Mouse (Mus musculus): ENCODE measurements around the gene Defb41.
"Not testable (repeated sequence)": the region's sequence is repeated elsewhere in the genome, so short reads cannot be mapped to it uniquely, and the experiment has no call there.

The Defb41 gene

DNA sequence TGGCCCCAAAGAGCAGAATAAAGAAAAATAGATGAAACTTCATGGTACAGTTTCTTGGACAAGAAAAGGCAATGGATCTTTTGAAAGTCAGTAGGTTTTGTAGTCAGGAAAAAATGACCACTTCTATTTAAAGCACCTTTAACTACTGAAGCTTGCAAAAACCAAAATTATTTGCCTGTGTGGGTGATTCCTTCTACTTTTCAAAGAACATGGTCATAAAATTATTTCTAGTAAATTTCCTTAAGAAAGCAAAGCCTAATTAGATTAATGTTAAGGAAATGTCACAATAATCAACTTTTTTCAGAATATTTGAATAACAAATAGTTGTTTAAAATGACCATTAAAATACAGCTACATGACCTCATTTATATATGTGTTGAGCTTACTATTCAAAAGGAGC, at the start of gene Defb41:
Gene Defb41, minus strand, starts transcription at position 101 of the 400 bp plus-strand sequence.
- DNase-seq: no peak

- no peak for DNase-seq
These were observed 43.5 kb upstream of the Defb41 start for GRCm38 (mm10) chr1:18308474-18308829.

DNA sequence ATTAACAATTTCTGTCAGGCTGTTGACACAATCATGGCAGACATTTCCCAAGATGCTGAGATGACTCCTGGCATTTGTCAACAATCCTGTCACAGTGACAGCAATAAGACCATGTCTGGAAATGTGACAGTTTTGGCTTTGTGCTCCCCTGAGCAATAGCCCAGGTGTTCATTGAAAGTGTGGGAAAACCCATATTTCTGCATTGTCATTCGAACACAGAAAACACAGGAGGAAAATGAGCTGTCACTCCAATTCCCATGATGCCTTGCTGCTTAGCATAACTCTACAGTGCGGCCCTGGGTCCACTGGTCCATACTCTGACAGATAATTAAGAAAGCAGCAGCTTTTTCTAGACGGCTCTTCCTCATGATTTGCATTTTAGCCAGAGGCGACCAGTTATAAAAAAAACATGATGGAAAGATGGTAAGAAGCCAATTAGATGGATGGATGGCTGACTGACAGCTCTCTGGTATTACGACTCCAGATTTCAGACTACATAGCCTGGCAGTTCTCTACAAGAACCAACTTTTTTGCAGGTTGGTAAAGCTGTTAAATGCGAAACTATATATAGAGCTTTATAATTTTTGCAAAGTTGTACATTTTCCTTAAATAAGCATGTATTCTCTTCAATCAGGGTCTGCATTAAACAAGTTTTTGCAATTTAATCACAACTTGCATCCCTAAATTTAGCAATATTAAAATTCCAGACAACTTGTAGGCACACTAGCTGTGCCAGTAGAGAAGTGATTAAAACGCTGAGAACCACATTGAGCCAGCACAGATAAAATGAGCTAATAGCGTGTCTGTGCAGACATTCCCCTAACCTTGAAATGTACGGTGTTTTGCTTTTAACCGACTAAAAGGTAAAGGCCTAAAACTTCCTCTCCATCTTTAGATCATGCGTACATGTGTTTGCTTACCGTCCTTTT, 42.9 kb upstream of the Defb41 start:
- no peak for DNase-seq

GRCm38 (mm10) chr1:18292515-18292914, 27.6 kb upstream of the Defb41 start:
- DNase-seq: no peak

DNA sequence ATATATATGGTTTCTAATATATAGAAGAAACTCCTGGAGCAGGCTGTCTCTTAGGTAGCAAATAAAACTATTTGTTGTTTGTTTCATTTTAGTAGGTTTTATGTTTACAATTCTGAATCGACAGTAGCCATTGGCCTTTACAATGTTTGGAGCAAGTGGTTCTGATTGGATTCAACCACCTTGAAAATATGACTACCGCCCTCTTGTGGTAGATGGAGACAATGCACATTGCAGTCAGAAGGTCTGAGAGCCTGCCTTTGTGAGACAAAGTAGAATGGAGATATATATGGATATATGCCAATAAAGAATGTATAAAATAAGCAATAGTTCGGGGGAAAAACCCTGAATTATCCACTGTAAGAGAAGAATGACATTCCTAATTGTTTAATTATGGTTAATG, 23.9 kb upstream of the Defb41 start:
- DNase-seq: no peak

GRCm38 (mm10) chr1:18287371-18287770, 22.4 kb upstream of the Defb41 start:
- no peak for DNase-seq

DNA sequence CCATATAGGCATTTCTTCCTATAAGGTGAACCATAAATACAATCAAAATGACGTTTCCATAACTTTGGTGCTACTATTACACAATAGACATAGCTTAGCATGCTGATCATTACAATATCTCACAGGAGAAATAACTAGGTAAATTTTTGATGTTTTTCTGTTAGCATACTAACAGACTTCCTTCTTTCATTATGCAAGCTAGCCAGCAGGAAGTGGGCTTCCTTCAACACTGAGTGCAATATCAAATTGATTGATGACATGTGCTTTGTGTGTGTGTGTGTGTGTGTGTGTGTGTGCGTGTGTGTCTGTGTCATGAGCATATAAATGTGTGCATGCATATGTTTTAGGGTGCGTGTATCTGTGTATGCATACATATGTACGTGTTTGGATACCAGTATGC, 6.2 kb upstream of the Defb41 start:
- no peak for DNase-seq

DNA sequence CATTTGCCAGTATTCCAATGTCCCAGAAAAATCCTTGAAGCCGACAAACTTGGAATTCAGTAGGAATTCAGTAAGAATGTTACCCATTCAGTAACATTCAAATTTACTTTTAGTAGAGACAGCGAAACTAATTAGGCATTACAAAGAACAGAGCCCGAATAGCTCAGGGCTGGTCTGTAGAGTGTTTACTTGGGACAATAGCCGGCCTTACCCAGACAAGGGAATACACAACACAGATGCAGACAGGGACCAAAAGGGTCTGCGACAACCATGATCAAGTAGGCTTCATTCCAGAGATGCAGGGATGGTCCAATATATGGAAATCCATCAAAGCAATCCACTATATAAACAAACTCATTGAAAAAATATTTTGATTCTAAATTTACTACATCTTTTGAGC, 3.9 kb upstream of the Defb41 start:
- DNase-seq: no peak

- not testable (repeated sequence) for DNase-seq
These were observed 18.9 kb downstream of the Defb41 start for GRCm38 (mm10) chr1:18245801-18246580.

DNA sequence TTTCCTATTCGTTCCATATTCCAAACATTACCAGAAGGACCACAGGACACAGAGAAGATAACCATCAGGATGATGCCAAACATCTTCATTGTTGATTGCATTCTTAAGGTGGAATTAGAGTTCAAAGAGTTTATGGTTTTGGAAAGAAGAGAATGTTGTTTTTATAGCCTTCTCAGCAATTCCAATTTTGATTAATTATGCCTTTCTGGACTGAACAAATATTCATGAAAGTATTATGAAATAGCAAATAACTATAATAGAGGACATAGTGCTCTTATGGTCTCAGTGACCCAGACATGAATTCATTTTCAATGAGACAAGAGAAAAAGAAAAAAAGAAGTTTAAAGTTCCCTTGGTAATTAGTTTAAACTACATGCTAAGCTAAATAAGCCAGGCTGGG, 27.6 kb downstream of the Defb41 start, which contains the start of gene Defb18:
Gene Defb18, minus strand, starts transcription at position 101 of the 400 bp plus-strand sequence.
- DNase-seq: no peak

DNA sequence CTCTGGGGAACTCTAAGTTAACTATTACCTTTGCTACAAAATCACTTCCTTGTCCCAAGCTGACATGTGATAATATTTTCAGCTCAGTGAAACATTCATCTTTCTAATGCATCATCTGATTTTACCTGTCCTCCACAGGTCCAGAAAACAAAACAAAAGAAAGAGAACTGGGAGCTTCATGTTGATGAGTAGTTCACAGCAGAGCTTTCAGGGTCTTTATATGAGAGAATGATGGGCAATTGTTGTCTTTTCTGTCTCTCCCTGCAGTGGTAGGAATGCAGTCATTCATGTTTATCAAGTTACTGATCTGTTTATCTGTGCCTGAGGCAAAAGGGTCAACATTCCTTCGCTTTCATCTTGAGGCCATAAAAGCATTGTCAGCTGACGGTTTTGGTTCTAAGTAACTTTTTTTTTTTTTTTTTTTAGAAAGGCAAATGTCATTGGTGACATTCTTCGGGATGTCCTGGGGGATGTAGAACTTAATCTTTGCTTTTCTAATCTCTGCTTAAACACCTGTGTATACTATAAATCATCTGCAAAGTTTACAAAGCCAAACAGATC, 41.5 kb downstream of the Defb41 start:
- no peak for DNase-seq

All from cerebellum, postnatal 36 days (tissue).